In genomic region chr4:118131329-118131728, GRCm38 (mm10) we compare ENCODE assay signal across 18 mouse cellular contexts. TPM values are rescaled to one million over a fixed set of nuclear protein-coding genes. Genes with fewer than 3 reads are reported as not detected.
DNase-seq lines count a peak whose midpoint lies in the region; ATAC-seq and TF ChIP-seq lines count a peak whose summit lies in the region.
"Had no signal": no experiment of that assay in that cellular context is flagged by ENCODE, and none has a peak within 500 bp of the region (broad histone marks: within the 10 kb centered on the region; RNA-seq: fewer than 3 reads in every experiment).

No protein-coding gene starts in this region.

- WGBS in liver, postnatal 0 days (ENCODE audit: insufficient replicate concordance), result 83% methylated on average over 5 of the region's 5 CpGs

- H3K27ac ChIP-seq in liver, postnatal 0 days (ENCODE audit: low read depth), result peak overlapping the region; percentile 2; the same call in 1 of the 2 replicates
- H3K27ac ChIP-seq: embryonic facial prominence, embryonic 10.5 days; forebrain, embryonic 13.5 days; heart, adult 2 months; heart, embryonic 15.5 days; hindbrain, embryonic 14.5 days; intestine, embryonic 15.5 days had no signal

- H3K27me3 ChIP-seq in liver, postnatal 0 days (ENCODE audit: insufficient read depth, low read length), result no peaks in the 10 kb centered on the region
- no peaks in the 10 kb centered on the region for H3K27me3 ChIP-seq in myocyte (ENCODE audit: control insufficient read depth, insufficient read depth, insufficient read length)
- H3K27me3 ChIP-seq: forebrain, embryonic 13.5 days; heart, embryonic 15.5 days; intestine, embryonic 15.5 days had no signal

- H3K9me3 ChIP-seq in liver, postnatal 0 days (ENCODE audit: low read length), result no peaks in the 10 kb centered on the region
- H3K9me3 ChIP-seq: embryonic facial prominence, embryonic 10.5 days; forebrain, embryonic 13.5 days; heart, embryonic 15.5 days; intestine, embryonic 15.5 days had no signal

- H3K4me1 ChIP-seq in liver, postnatal 0 days (ENCODE audit: insufficient read depth), result peaks cover 21% of the 10 kb centered on the region

- H3ac ChIP-seq in myocyte (ENCODE audit: control insufficient read depth, insufficient read length), result no peak overlapping the region

- peak; percentile 62; the same call in 1 of the 2 replicates for ATAC-seq in frontal cortex, adult (ENCODE audit: low TSS enrichment)
- no peak for ATAC-seq in liver, postnatal 0 days
- ATAC-seq: forebrain, embryonic 13.5 days; forebrain, postnatal 0 days; intestine, embryonic 15.5 days had no signal

- H3K4me2 ChIP-seq in liver, postnatal 0 days (ENCODE audit: low read depth, low read length), result no peak overlapping the region
- H3K4me2 ChIP-seq in myocyte (ENCODE audit: low read depth), result peak overlapping the region; percentile 32
- H3K4me2 ChIP-seq: forebrain, embryonic 13.5 days; heart, embryonic 11.5 days; heart, embryonic 15.5 days; hindbrain, embryonic 14.5 days; intestine, embryonic 15.5 days had no signal

- H3K79me2 ChIP-seq in myocyte (ENCODE audit: control insufficient read depth, insufficient read depth), result peaks cover 42% of the 10 kb centered on the region

- H3K36me3 ChIP-seq in liver, postnatal 0 days (replicated peaks; ENCODE audit: insufficient read depth, low read length), result peaks cover 2% of the 10 kb centered on the region; the same call in 1 of the 2 replicates
- no peaks in the 10 kb centered on the region for H3K36me3 ChIP-seq in myocyte (ENCODE audit: control insufficient read depth, insufficient read depth)
- H3K36me3 ChIP-seq: heart, embryonic 15.5 days; intestine, embryonic 15.5 days had no signal

- no peak for TF ChIP-seq CTCF in liver, postnatal 0 days (IDR thresholded peaks at IDR 0.05; ENCODE audit: low read depth)

- no peak for TF ChIP-seq POLR2A in myocyte (IDR thresholded peaks at IDR 0.05; ENCODE audit: insufficient read length, low read depth)

- no peak overlapping the region for H3K9ac ChIP-seq in liver, postnatal 0 days (replicated peaks)
- H3K9ac ChIP-seq: forebrain, embryonic 13.5 days; forebrain, postnatal 0 days; heart, embryonic 15.5 days; hindbrain, embryonic 14.5 days; intestine, embryonic 15.5 days had no signal

- no peak overlapping the region for H3K4me3 ChIP-seq in liver, postnatal 0 days (ENCODE audit: low read depth, low read length)
- H3K4me3 ChIP-seq in myocyte, result no peak overlapping the region
- H3K4me3 ChIP-seq: embryonic facial prominence, embryonic 10.5 days; forebrain, embryonic 13.5 days; heart, adult 2 months; heart, embryonic 15.5 days; intestine, embryonic 15.5 days had no signal

- DNase-seq in frontal cortex, postnatal 14 days (ENCODE audit: low spot score in 2 of 2), result no peak
- DNase-seq in liver, postnatal 0 days, result no peak
- no peak for DNase-seq in liver
- DNase-seq in adrenal gland, adult 8-10 months, result no peak
- DNase-seq: adrenal gland, postnatal 10 days; cerebellum, adult 9-11 months; forebrain, postnatal 0 days; gastrocnemius, postnatal 10 days; heart, adult 2 months; heart, postnatal 14 days had no signal

- no peak for TF ChIP-seq EP300 in liver, postnatal 0 days (IDR thresholded peaks at IDR 0.05; ENCODE audit: low read depth)

TF ChIP-seq in myocyte, 11 proteins besides CTCF, POLR2A, EP300 and RAD21:
- no peak for TF ChIP-seq MAX (IDR thresholded peaks at IDR 0.05; ENCODE audit: low read depth)
- no peak for TF ChIP-seq TCF12 (IDR thresholded peaks at IDR 0.05; ENCODE audit: insufficient read depth, poor library complexity, severe bottlenecking)
- no peak for TF ChIP-seq E2F4 (IDR thresholded peaks at IDR 0.05; ENCODE audit: insufficient read depth)
- TF ChIP-seq REST (IDR thresholded peaks at IDR 0.05; ENCODE audit: insufficient read depth, insufficient read length), result no peak
- no peak for TF ChIP-seq CEBPB (IDR thresholded peaks at IDR 0.05; ENCODE audit: insufficient read depth, poor library complexity, severe bottlenecking)
- TF ChIP-seq MYOD1 (IDR thresholded peaks at IDR 0.05; ENCODE audit: control insufficient read depth in 1 of 3, insufficient read length in 2 of 3, low read depth in 2 of 3), result no peak
- no peak for TF ChIP-seq POLR2AphosphoS2 (IDR thresholded peaks at IDR 0.05; ENCODE audit: insufficient read length, low read depth)
- TF ChIP-seq MYOG (IDR thresholded peaks at IDR 0.05; ENCODE audit: control insufficient read depth in 1 of 3, insufficient read depth in 1 of 3, insufficient read length in 2 of 3, low read depth in 2 of 3), result no peak
- no peak for TF ChIP-seq TCF3 (IDR thresholded peaks at IDR 0.05; ENCODE audit: insufficient read length, low read depth)

RNA-seq across cellular contexts. Expression of gene St3gal3, which starts 3.4 kb away (rescaled TPM):
- polyA plus RNA-seq in liver, postnatal 0 days (2015; fragmentation: Nextera tagmentation; extraction: Ambion mirVana), result 4.5 and 5.1 TPM in 2 replicates
- 45.1 TPM for polyA plus RNA-seq in myocyte (2012; fragmentation: generic; extraction: Trizol)
- total RNA-seq in adrenal gland, adult 8-10 months (2022), result 10 to 100 TPM; 30.4 to 40.3 (median 35.3) TPM

RNA-seq across cellular contexts. Expression of gene Kdm4a, which starts 48.5 kb away (rescaled TPM):
- 7.0 and 7.2 TPM in 2 replicates for polyA plus RNA-seq in liver, postnatal 0 days (2015; fragmentation: Nextera tagmentation; extraction: Ambion mirVana)
- 66.6 TPM for polyA plus RNA-seq in myocyte (2012; fragmentation: generic; extraction: Trizol)
- 10 to 100 TPM; 39.7 to 56.1 (median 49.7) TPM for total RNA-seq in adrenal gland, adult 8-10 months (2022)
